Mouse (Mus musculus) forebrain, embryonic 11.5 days (tissue): ENCODE measurements around the gene Ptpn3. TPM values are rescaled to one million over a fixed set of nuclear protein-coding genes. Genes with fewer than 3 reads are reported as not detected.

ENCODE experiments used
- ATAC-seq: fragments of 200-750 bp; cut with Nextera tagmentation; replicated peaks from 2 replicates; pipeline ENCODE4 v1.8.0; 2017; ENCODE audit warnings: moderate TSS enrichment; ENCODE audit not compliant: low FRiP score
- DNase-seq: peaks from one replicate; pipeline ENCODE4 v3.0.0-alpha.2; 2017; ENCODE audit warnings: low spot score
- H3K27ac ChIP-seq: fragments of 300-500 bp; sonication (generic); 2 replicates; pipeline ENCODE4 v1.5.1; 2014; ENCODE audit warnings: low read depth, low read length
- H3K27me3 ChIP-seq: fragments of 300-500 bp; sonication (generic); 2 replicates; pipeline ENCODE4 v1.6.1; 2014; ENCODE audit warnings: mild to moderate bottlenecking, low read length, mixed read lengths; ENCODE audit not compliant: control insufficient read depth, insufficient read depth
- H3K36me3 ChIP-seq: fragments of 300-500 bp; sonication (generic); 2 replicates; pipeline ENCODE4 v1.6.1; 2014; ENCODE audit warnings: mild to moderate bottlenecking, low read length, moderate library complexity, mixed read lengths; ENCODE audit not compliant: control insufficient read depth, insufficient read depth
- H3K4me1 ChIP-seq: fragments of 300-500 bp; sonication (generic); replicated peaks from 2 replicates; pipeline ENCODE4 v1.6.1; 2014; ENCODE audit warnings: low read length, mixed read lengths; ENCODE audit not compliant: control insufficient read depth, insufficient read depth
- H3K4me2 ChIP-seq: fragments of 300-500 bp; sonication (generic); 2 replicates; pipeline ENCODE4 v1.6.1; 2014; ENCODE audit warnings: low read depth, mild to moderate bottlenecking, low read length, moderate library complexity, mixed read lengths; ENCODE audit not compliant: severe bottlenecking
- H3K4me3 ChIP-seq: fragments of 300-500 bp; sonication (generic); 2 replicates; pipeline ENCODE4 v1.5.1; 2014; ENCODE audit warnings: low read depth, low read length
- H3K9ac ChIP-seq: fragments of 300-500 bp; sonication (generic); 2 replicates; pipeline ENCODE4 v1.6.1; 2014; ENCODE audit warnings: low read length
- H3K9me3 ChIP-seq: fragments of 300-500 bp; sonication (generic); 2 replicates; pipeline ENCODE4 v1.6.1; 2016; ENCODE audit warnings: low read length, mixed read lengths; ENCODE audit not compliant: control insufficient read depth
- WGBS: fragments of 180-500 bp; shearing (Covaris S2); extraction: QIAGEN DNeasy Blood & Tissue Kit; methylation state at CpG from one replicate; pipeline ENCODE4 v1.1.7; 2014; 5-methylcytosine and 5-hydroxymethylcytosine counted together
- polyA plus RNA-seq: library from polyadenylated mRNA; unstranded; fragments of >200 nt; fragmentation: Nextera tagmentation; extraction: Ambion mirVana; gene quantifications from 2 replicates; pipeline ENCODE4 v1.2.1, GENCODE M21; 2014

Gene Ptpn3
- polyA plus RNA-seq, 1 experiment from 2014 or later: 0.81 TPM

GRCm38 (mm10) chr4:57285251-57285650 lies 16.4 kb downstream of the Ptpn3 start:
- Histone ChIP-seq H3K4me3 (no peak overlapping the region), H3K9ac (no peak overlapping the region), H3K36me3 (no peaks in the 10 kb centered on the region), H3K9me3 (no peaks in the 10 kb centered on the region), H3K27ac (no peak overlapping the region), H3K4me2 (no peak overlapping the region), H3K4me1 (no peaks in the 10 kb centered on the region), H3K27me3 (no peaks in the 10 kb centered on the region)
- WGBS: 91% methylated on average over 2 of the region's 2 CpGs
- ATAC-seq: no peak
- DNase-seq: no peak

GRCm38 (mm10) chr4:57283189-57283588 lies 18.4 kb downstream of the Ptpn3 start:
- no peaks in the 10 kb centered on the region for H3K9me3 ChIP-seq
- H3K36me3 ChIP-seq: no peaks in the 10 kb centered on the region
- H3K4me3 ChIP-seq: no peak overlapping the region
- H3K4me1 ChIP-seq: no peaks in the 10 kb centered on the region
- 85% methylated on average over 3 of the region's 3 CpGs for WGBS
- H3K4me2 ChIP-seq: no peak overlapping the region
- no peaks in the 10 kb centered on the region for H3K27me3 ChIP-seq
- H3K9ac ChIP-seq: no peak overlapping the region
- DNase-seq (no peak), ATAC-seq (no peak)
- H3K27ac ChIP-seq: no peak overlapping the region

GRCm38 (mm10) chr4:57282630-57283029 lies 19.0 kb downstream of the Ptpn3 start:
- Histone ChIP-seq H3K4me1 (no peaks in the 10 kb centered on the region), H3K36me3 (no peaks in the 10 kb centered on the region), H3K27ac (no peak overlapping the region), H3K27me3 (no peaks in the 10 kb centered on the region), H3K9me3 (no peaks in the 10 kb centered on the region), H3K4me3 (no peak overlapping the region), H3K4me2 (no peak overlapping the region), H3K9ac (no peak overlapping the region)
- WGBS: 73% methylated on average over 6 of the region's 6 CpGs
- DNase-seq: no peak
- ATAC-seq: no peak

DNA sequence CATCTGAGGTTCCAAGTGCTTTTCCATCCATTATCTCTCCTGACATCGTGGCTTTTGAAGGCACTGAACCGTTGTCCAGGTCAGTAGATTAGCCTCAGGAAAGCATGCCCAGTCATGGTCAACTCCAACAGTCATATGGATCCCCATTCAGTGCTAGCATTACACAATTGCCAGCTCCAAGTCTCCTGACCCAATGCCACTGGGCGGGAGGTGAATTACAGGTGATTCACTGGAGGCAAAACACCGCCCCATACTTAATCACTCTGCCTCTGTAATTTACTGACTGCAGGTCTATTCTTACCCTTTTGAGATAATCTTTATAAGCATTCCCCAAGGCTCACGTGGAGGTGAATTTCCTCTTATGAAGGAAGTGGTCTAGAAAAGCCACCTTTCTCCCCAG lies 19.5 kb downstream of the Ptpn3 start:
- H3K36me3 ChIP-seq: no peaks in the 10 kb centered on the region
- H3K27me3 ChIP-seq: no peaks in the 10 kb centered on the region
- H3K27ac ChIP-seq: no peak overlapping the region
- no peaks in the 10 kb centered on the region for H3K4me1 ChIP-seq
- no peak overlapping the region for H3K4me3 ChIP-seq
- H3K4me2 ChIP-seq: no peak overlapping the region
- no peaks in the 10 kb centered on the region for H3K9me3 ChIP-seq
- no peak for DNase-seq
- WGBS: 78% methylated on average over 5 of the region's 5 CpGs
- no peak overlapping the region for H3K9ac ChIP-seq
- ATAC-seq: no peak

GRCm38 (mm10) chr4:57280888-57281287 lies 20.7 kb downstream of the Ptpn3 start:
- Histone ChIP-seq H3K9me3 (no peaks in the 10 kb centered on the region), H3K9ac (no peak overlapping the region), H3K4me3 (no peak overlapping the region), H3K4me2 (no peak overlapping the region), H3K27ac (no peak overlapping the region), H3K36me3 (no peaks in the 10 kb centered on the region), H3K4me1 (no peaks in the 10 kb centered on the region), H3K27me3 (no peaks in the 10 kb centered on the region)
- WGBS: 94% methylated on average over 5 of the region's 5 CpGs
- DNase-seq (no peak), ATAC-seq (no peak)

DNA sequence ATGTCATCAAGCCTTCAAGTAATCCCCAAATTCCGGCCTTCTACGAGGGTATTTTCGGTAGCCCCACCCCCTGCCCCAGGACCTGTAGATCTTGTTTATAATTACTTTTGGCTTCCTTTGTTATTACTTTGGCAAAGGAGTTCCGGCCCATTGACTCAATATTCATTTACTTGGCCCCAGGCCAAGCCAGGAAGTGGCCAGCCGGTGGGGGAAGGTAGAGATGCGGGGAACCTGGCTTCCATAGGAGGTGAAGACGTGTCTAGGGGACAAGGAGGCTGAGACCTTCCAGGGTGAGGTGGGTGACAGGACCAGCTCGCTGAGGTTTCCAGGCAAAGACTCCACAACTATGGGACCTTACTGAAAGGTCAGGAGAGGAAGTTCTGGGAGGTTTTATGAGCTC lies 22.4 kb downstream of the Ptpn3 start:
- Histone ChIP-seq H3K9me3 (no peaks in the 10 kb centered on the region), H3K36me3 (no peaks in the 10 kb centered on the region), H3K4me2 (no peak overlapping the region), H3K4me1 (no peaks in the 10 kb centered on the region), H3K9ac (no peak overlapping the region), H3K27ac (no peak overlapping the region), H3K27me3 (no peaks in the 10 kb centered on the region), H3K4me3 (no peak overlapping the region)
- DNase-seq (no peak), ATAC-seq (no peak)
- 39% methylated on average over 8 of the region's 8 CpGs for WGBS

DNA sequence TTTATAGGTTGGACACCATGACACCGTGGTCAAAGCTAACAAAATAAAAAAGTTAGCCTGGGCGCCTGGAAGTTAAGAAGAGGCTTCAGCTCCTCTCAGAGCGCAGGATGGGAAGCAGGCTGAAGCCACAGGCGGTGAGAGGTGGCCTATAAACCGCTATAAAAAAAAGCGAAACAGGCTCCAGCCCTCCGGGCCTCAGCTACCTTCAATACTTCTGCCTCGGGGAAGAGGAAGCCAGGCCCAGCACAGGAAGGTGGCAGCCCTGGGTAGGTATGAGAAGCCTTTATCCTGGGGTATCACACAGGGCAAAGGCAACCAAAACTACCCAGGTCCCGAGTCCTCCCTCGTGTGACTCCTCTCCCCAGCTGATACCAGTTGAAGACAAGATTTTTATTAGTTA lies 22.8 kb downstream of the Ptpn3 start:
- Histone ChIP-seq H3K4me1 (no peaks in the 10 kb centered on the region), H3K9me3 (no peaks in the 10 kb centered on the region), H3K27ac (no peak overlapping the region), H3K9ac (no peak overlapping the region), H3K36me3 (no peaks in the 10 kb centered on the region), H3K4me2 (no peak overlapping the region), H3K27me3 (no peaks in the 10 kb centered on the region), H3K4me3 (no peak overlapping the region)
- no peak for ATAC-seq
- 68% methylated on average over 10 of the region's 10 CpGs for WGBS
- DNase-seq: no peak

GRCm38 (mm10) chr4:57277671-57278070 lies 24.0 kb downstream of the Ptpn3 start:
- Histone ChIP-seq H3K4me3 (no peak overlapping the region), H3K9ac (no peak overlapping the region), H3K9me3 (no peaks in the 10 kb centered on the region), H3K4me2 (no peak overlapping the region), H3K27me3 (no peaks in the 10 kb centered on the region), H3K36me3 (no peaks in the 10 kb centered on the region), H3K27ac (no peak overlapping the region), H3K4me1 (no peaks in the 10 kb centered on the region)
- DNase-seq: no peak
- 69% methylated on average over 3 of the region's 3 CpGs for WGBS
- no peak for ATAC-seq

DNA sequence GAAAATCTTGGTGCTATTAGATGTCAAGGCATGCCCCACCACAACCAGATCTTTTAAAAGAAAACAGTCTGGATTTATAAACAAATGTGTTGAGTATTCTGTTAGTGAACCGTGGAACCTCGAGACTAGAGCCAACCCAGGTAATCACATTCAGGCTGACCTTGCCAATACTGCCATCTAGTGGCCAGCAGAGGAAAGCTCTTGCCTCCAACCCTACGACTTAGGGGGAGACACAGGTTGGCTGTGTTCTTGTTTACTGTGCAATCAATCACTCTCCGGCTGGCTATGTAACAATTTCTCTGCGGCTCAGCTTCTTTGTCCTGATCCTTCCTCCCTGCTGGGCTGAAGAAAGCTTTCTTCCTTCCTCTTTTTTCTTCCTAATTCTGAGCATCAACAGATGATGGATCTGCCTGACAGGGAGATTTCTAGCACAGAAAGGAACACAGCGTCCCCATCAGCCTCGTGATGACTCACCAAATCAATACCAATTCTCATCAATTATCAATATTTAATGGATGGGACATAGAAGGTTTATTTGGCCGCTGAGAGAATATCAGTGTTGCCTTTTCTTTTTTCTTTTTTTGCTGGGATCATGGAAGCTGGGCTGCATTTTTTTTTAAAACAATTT lies 26.4 kb downstream of the Ptpn3 start:
- H3K27me3 ChIP-seq: no peaks in the 10 kb centered on the region
- peak; percentile 81 for DNase-seq
- no peak overlapping the region for H3K27ac ChIP-seq
- no peaks in the 10 kb centered on the region for H3K9me3 ChIP-seq
- peak; percentile 74; the same call in 1 of the 2 replicates for ATAC-seq
- no peak overlapping the region for H3K4me3 ChIP-seq
- no peak overlapping the region for H3K4me2 ChIP-seq
- 15% methylated on average over 8 of the region's 8 CpGs for WGBS
- no peaks in the 10 kb centered on the region for H3K36me3 ChIP-seq
- 0 out of 2 replicates have a peak, but pooled peaks cover 3% of the 10 kb centered on the region for H3K4me1 ChIP-seq
- H3K9ac ChIP-seq: no peak overlapping the region
